Mouse (Mus musculus) kidney, embryonic 15.5 days (tissue): ENCODE measurements around the gene Hcn4. TPM values are rescaled to one million over a fixed set of nuclear protein-coding genes. Genes with fewer than 3 reads are reported as not detected.
A peak's percentile ranks its signal among the peaks of the same experiment; 100 is the strongest.

ENCODE experiments used
- ATAC-seq: fragments of 200-750 bp; cut with Nextera tagmentation; replicated peaks from 2 replicates; pipeline ENCODE4 v1.8.0; 2017; ENCODE audit warnings: moderate TSS enrichment; ENCODE audit not compliant: low FRiP score
- H3K27ac ChIP-seq: fragments of 300-500 bp; sonication (generic); 2 replicates; pipeline ENCODE4 v1.5.1; 2015; ENCODE audit warnings: mild to moderate bottlenecking, inconsistent platforms
- H3K27me3 ChIP-seq: fragments of 300-500 bp; sonication (generic); 2 replicates; pipeline ENCODE4 v1.6.1; 2015; ENCODE audit warnings: inconsistent platforms
- H3K36me3 ChIP-seq: fragments of 300-500 bp; sonication (generic); 2 replicates; pipeline ENCODE4 v1.6.1; 2015; ENCODE audit warnings: inconsistent platforms
- H3K4me1 ChIP-seq: fragments of 300-500 bp; sonication (generic); 2 replicates; pipeline ENCODE4 v1.6.1; 2015; ENCODE audit warnings: inconsistent platforms
- H3K4me2 ChIP-seq: fragments of 300-500 bp; sonication (generic); 2 replicates; pipeline ENCODE4 v1.6.1; 2015; ENCODE audit warnings: moderate library complexity, mild to moderate bottlenecking, inconsistent platforms
- H3K4me3 ChIP-seq: fragments of 300-500 bp; sonication (generic); replicated peaks from 2 replicates; pipeline ENCODE4 v1.5.1; 2015; ENCODE audit warnings: mild to moderate bottlenecking, inconsistent platforms
- H3K9ac ChIP-seq: fragments of 300-500 bp; sonication (generic); 2 replicates; pipeline ENCODE4 v1.6.1; 2015; ENCODE audit warnings: mild to moderate bottlenecking, inconsistent platforms
- H3K9me3 ChIP-seq: fragments of 300-500 bp; sonication (generic); replicated peaks from 2 replicates; pipeline ENCODE4 v1.6.1; 2016; ENCODE audit warnings: inconsistent platforms
- WGBS: fragments of 180-500 bp; shearing (Covaris S2); methylation state at CpG from one replicate; pipeline ENCODE4 v1.1.7; 2015; ENCODE audit warnings: mixed read lengths; 5-methylcytosine and 5-hydroxymethylcytosine counted together
- polyA plus RNA-seq: library from polyadenylated mRNA; unstranded; fragments of >200 nt; fragmentation: Nextera tagmentation; extraction: Ambion mirVana; gene quantifications from 2 replicates; pipeline ENCODE4 v1.2.1, GENCODE M21; 2015

Hcn4 gene
- polyA plus RNA-seq, 1 experiment from 2014 or later: 0.40 TPM

GRCm38 (mm10) chr9:58816458-58816857 is 6.8 kb upstream of the Hcn4 start:
- H3K36me3 ChIP-seq: no peaks in the 10 kb centered on the region
- H3K9me3 ChIP-seq: no peaks in the 10 kb centered on the region
- H3K4me2 ChIP-seq: no peak overlapping the region
- ATAC-seq: 0 out of 2 replicates have a peak, but pooled peaks have one; percentile 27
- H3K9ac ChIP-seq: no peak overlapping the region
- peaks cover 53% of the 10 kb centered on the region for H3K27me3 ChIP-seq
- peaks cover 9% of the 10 kb centered on the region for H3K4me1 ChIP-seq
- WGBS: 45% methylated on average over 9 of the region's 9 CpGs
- H3K27ac ChIP-seq: no peak overlapping the region
- H3K4me3 ChIP-seq: no peak overlapping the region

DNA sequence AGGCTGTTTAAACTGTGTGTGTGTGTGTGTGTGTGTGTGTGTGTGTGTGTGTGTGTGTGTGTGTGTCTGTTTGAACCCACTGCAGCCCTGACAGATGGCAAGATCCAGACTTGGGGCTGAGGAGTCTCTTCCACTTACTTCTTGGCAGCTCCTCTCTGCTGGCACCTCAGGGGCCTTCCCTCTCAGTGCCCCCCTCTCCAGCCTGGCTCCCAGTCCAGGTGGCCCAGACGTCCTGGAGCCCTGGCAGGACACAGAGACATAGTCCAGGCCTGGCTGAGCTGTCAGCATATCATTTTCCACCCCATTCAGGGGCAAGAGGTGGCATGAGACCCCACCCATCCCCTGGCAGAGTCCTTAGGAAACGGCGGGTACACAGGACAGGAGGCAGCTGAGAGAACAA is 5.5 kb upstream of the Hcn4 start:
- Histone ChIP-seq H3K9ac (no peak overlapping the region), H3K36me3 (no peaks in the 10 kb centered on the region), H3K27me3 (peaks cover 62% of the 10 kb centered on the region), H3K4me3 (no peak overlapping the region), H3K4me2 (no peak overlapping the region), H3K27ac (no peak overlapping the region), H3K9me3 (no peaks in the 10 kb centered on the region), H3K4me1 (peaks cover 20% of the 10 kb centered on the region)
- 57% methylated on average over 3 of the region's 3 CpGs for WGBS
- ATAC-seq: no peak

GRCm38 (mm10) chr9:58822431-58823091 is 651 bp upstream of the Hcn4 start:
- Histone ChIP-seq H3K9ac (peak overlapping the region; percentile 53), H3K4me1 (peaks cover 26% of the 10 kb centered on the region), H3K27ac (0 out of 2 replicates have a peak overlapping the region, but pooled peaks have one; percentile 22), H3K4me3 (peak overlapping the region; percentile 77), H3K9me3 (no peaks in the 10 kb centered on the region), H3K27me3 (peaks cover 93% of the 10 kb centered on the region), H3K36me3 (no peaks in the 10 kb centered on the region), H3K4me2 (peak overlapping the region; percentile 100)
- peak; percentile 86 for ATAC-seq
- under 1% methylated on average over 62 of the region's 62 CpGs for WGBS

DNA sequence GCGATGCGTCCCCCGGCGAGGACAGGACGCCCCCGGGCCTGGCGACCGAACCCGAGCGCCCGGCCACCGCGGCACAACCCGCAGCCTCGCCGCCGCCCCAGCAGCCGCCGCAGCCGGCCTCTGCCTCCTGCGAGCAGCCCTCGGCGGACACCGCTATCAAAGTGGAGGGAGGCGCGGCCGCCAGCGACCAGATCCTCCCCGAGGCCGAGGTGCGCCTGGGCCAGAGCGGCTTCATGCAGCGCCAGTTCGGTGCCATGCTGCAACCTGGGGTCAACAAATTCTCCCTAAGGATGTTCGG is 655 bp downstream of the Hcn4 start:
- Histone ChIP-seq H3K27me3 (peaks cover 81% of the 10 kb centered on the region), H3K4me2 (peak overlapping the region; percentile 100), H3K36me3 (no peaks in the 10 kb centered on the region), H3K4me1 (peaks cover 26% of the 10 kb centered on the region), H3K4me3 (peak overlapping the region; percentile 77), H3K9ac (peak overlapping the region; percentile 53), H3K9me3 (no peaks in the 10 kb centered on the region), H3K27ac (no peak overlapping the region)
- ATAC-seq: 0 out of 2 replicates have a peak, but pooled peaks have one; percentile 7
- under 1% methylated on average over 35 of the region's 35 CpGs for WGBS

- 64% methylated on average over 4 of the region's 4 CpGs for WGBS
- no peak for ATAC-seq
- H3K27ac ChIP-seq: no peak overlapping the region
These were observed 6.4 kb downstream of the Hcn4 start for GRCm38 (mm10) chr9:58829627-58830026.

GRCm38 (mm10) chr9:58832939-58833338 is 9.7 kb downstream of the Hcn4 start:
- H3K9me3 ChIP-seq: no peaks in the 10 kb centered on the region
- ATAC-seq: peak; percentile 60; the same call in 1 of the 2 replicates
- H3K4me1 ChIP-seq: peaks cover 19% of the 10 kb centered on the region
- H3K9ac ChIP-seq: no peak overlapping the region
- no peaks in the 10 kb centered on the region for H3K27me3 ChIP-seq
- no peaks in the 10 kb centered on the region for H3K36me3 ChIP-seq
- H3K4me2 ChIP-seq: no peak overlapping the region
- peak overlapping the region; percentile 68 for H3K27ac ChIP-seq
- H3K4me3 ChIP-seq: no peak overlapping the region
- 52% methylated on average over 3 of the region's 3 CpGs for WGBS

More at GRCm38 (mm10) chr9:58829627-58830026, 6.4 kb downstream of the Hcn4 start:
- Histone ChIP-seq H3K9me3 (no peaks in the 10 kb centered on the region), H3K4me1 (peaks cover 19% of the 10 kb centered on the region), H3K27me3 (peaks cover 23% of the 10 kb centered on the region), H3K36me3 (no peaks in the 10 kb centered on the region), H3K4me3 (no peak overlapping the region), H3K4me2 (no peak overlapping the region), H3K9ac (no peak overlapping the region)

DNA sequence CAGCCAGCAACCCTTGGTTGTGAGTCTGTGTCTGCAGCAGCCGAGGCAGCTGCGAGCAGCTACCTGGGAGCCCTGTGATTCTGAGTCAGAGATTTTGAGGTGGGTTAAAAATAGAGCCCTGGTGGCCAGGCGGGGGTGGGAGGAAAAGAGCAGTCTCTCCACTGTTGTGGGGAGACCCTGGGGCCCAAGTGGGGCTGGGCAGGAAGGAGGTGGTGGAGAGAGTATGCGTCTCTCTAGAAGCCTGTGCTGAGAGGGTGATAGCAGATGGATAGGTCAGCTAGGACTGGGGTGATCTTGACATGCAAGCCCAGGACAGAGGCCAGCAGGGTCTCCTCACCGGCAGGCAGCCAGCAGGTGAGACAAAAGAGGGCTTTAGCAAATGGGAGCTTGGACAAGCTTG is 14.0 kb downstream of the Hcn4 start:
- ATAC-seq: no peak
- H3K36me3 ChIP-seq: no peaks in the 10 kb centered on the region
- H3K4me3 ChIP-seq: no peak overlapping the region
- no peak overlapping the region for H3K4me2 ChIP-seq
- 72% methylated on average over 5 of the region's 5 CpGs for WGBS
- no peaks in the 10 kb centered on the region for H3K9me3 ChIP-seq
- H3K27me3 ChIP-seq: 0 out of 2 replicates have a peak, but pooled peaks cover 5% of the 10 kb centered on the region
- peaks cover 17% of the 10 kb centered on the region for H3K4me1 ChIP-seq
- H3K27ac ChIP-seq: no peak overlapping the region
- H3K9ac ChIP-seq: no peak overlapping the region

DNA sequence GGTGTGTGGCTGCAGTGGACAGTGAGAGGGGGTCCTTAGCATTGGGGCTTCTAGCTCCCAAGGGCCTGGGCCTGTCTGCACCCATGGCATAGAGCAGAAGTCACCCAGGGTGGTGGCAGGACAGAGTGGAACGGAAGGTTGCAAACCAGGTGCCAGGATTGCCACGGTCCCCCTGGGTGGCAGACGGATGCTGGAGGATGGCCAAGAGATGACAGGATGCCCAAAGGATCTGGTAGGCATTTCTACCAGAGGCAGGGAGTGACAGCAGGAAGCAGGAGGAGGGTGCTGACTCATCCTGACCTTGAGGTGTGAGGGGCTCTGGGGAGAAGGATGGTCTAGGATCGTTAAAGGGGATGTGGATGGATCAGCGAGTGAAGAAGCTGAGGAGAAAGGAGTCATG is 15.3 kb downstream of the Hcn4 start:
- H3K9me3 ChIP-seq: no peaks in the 10 kb centered on the region
- no peak overlapping the region for H3K9ac ChIP-seq
- H3K36me3 ChIP-seq: no peaks in the 10 kb centered on the region
- H3K27ac ChIP-seq: no peak overlapping the region
- H3K4me1 ChIP-seq: 0 out of 2 replicates have a peak, but pooled peaks cover 4% of the 10 kb centered on the region
- 0 out of 2 replicates have a peak, but pooled peaks cover 5% of the 10 kb centered on the region for H3K27me3 ChIP-seq
- 76% methylated on average over 5 of the region's 5 CpGs for WGBS
- H3K4me3 ChIP-seq: no peak overlapping the region
- no peak overlapping the region for H3K4me2 ChIP-seq
- ATAC-seq: no peak

DNA sequence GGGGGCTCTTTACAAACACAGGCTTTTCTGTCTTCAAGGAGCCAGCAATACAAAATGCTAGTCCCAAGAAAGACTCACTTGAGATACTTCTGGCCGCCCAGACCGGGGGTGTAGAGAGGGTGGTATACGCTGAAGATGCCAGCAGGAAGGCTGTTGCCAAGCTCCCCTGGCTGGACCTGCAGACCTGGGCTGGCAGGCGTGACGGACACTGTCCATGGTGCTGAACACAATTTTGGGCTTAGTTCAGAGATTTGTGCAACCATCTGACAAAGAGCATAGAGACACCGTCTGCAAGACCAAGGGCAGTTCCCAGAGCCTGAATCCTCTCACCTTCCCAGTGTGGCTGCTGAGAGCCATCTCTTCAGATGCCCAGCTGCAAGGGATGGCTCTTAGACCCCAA is 18.4 kb downstream of the Hcn4 start:
- 14% methylated on average over 6 of the region's 6 CpGs for WGBS
- Histone ChIP-seq H3K9ac (no peak overlapping the region), H3K9me3 (no peaks in the 10 kb centered on the region), H3K4me1 (no peaks in the 10 kb centered on the region), H3K27ac (no peak overlapping the region), H3K36me3 (no peaks in the 10 kb centered on the region), H3K4me2 (no peak overlapping the region), H3K27me3 (0 out of 2 replicates have a peak, but pooled peaks cover 5% of the 10 kb centered on the region), H3K4me3 (no peak overlapping the region)
- no peak for ATAC-seq

- Histone ChIP-seq H3K27me3 (0 out of 2 replicates have a peak, but pooled peaks cover 5% of the 10 kb centered on the region), H3K4me1 (no peaks in the 10 kb centered on the region), H3K4me2 (no peak overlapping the region), H3K36me3 (no peaks in the 10 kb centered on the region), H3K9ac (no peak overlapping the region), H3K4me3 (no peak overlapping the region), H3K27ac (no peak overlapping the region), H3K9me3 (no peaks in the 10 kb centered on the region)
- no peak for ATAC-seq
- WGBS: 92% methylated on average over 3 of the region's 3 CpGs
These were observed 21.4 kb downstream of the Hcn4 start for GRCm38 (mm10) chr9:58844597-58844996.

- H3K4me2 ChIP-seq: no peak overlapping the region
- no peaks in the 10 kb centered on the region for H3K9me3 ChIP-seq
- no peaks in the 10 kb centered on the region for H3K4me1 ChIP-seq
- H3K27me3 ChIP-seq: no peaks in the 10 kb centered on the region
- H3K36me3 ChIP-seq: no peaks in the 10 kb centered on the region
- ATAC-seq: no peak
- H3K27ac ChIP-seq: no peak overlapping the region
- WGBS: 45% methylated on average over 3 of the region's 3 CpGs
- no peak overlapping the region for H3K4me3 ChIP-seq
- no peak overlapping the region for H3K9ac ChIP-seq
These were observed 23.8 kb downstream of the Hcn4 start for GRCm38 (mm10) chr9:58847008-58847407.

DNA sequence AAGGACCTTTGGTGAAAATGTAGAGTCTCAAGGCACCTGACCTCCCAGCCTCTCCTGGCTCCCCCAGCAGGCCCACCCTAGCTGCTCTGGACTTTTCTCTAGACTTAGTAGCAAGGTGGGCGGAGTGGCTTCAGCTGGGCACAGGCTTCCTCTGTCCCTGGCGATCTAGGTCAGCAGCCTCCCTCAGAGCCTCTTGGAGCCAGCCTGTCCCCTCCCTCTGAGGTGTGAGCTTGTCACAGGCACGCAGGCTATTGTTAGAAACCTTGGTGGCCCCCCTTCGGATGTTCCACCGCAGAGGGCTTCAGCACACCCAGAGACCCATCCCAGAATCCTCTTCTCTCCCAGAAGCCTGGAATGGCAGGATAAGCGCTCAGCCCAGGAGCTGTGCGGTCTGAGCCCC is 24.5 kb downstream of the Hcn4 start:
- no peak overlapping the region for H3K4me2 ChIP-seq
- H3K27me3 ChIP-seq: no peaks in the 10 kb centered on the region
- H3K9me3 ChIP-seq: no peaks in the 10 kb centered on the region
- no peak overlapping the region for H3K27ac ChIP-seq
- no peak for ATAC-seq
- H3K36me3 ChIP-seq: no peaks in the 10 kb centered on the region
- H3K4me3 ChIP-seq: no peak overlapping the region
- 69% methylated on average over 7 of the region's 7 CpGs for WGBS
- H3K9ac ChIP-seq: no peak overlapping the region
- H3K4me1 ChIP-seq: no peaks in the 10 kb centered on the region
